Mouse (Mus musculus) midbrain, embryonic 15.5 days (tissue): ENCODE measurements at regions not wholly inside any gene's neighbourhood (a gene's known extent, or its start where the extent isn't known, plus 50 kb on each side); places are given as distances from the start of the nearest gene placed in this dataset.
A peak's percentile ranks its signal among the peaks of the same experiment; 100 is the strongest.

Experiments used
- ATAC-seq: fragments of 200-750 bp; cut with Nextera tagmentation; replicated peaks from 2 replicates; pipeline ENCODE4 v1.8.0; 2017; ENCODE audit warnings: moderate TSS enrichment
- H3K27ac ChIP-seq: fragments of 300-500 bp; sonication (generic); 2 replicates; pipeline ENCODE4 v1.5.1; 2015; ENCODE audit warnings: mild to moderate bottlenecking, inconsistent platforms
- H3K27me3 ChIP-seq: fragments of 300-500 bp; sonication (generic); replicated peaks from 2 replicates; pipeline ENCODE4 v1.6.1; 2015; ENCODE audit warnings: inconsistent platforms
- H3K36me3 ChIP-seq: fragments of 300-500 bp; sonication (generic); replicated peaks from 2 replicates; pipeline ENCODE4 v1.6.1; 2015; ENCODE audit warnings: inconsistent platforms
- H3K4me1 ChIP-seq: fragments of 300-500 bp; sonication (generic); 2 replicates; pipeline ENCODE4 v1.6.1; 2015; ENCODE audit warnings: inconsistent platforms
- H3K4me2 ChIP-seq: fragments of 300-500 bp; sonication (generic); 2 replicates; pipeline ENCODE4 v1.6.1; 2015; ENCODE audit warnings: inconsistent platforms, mild to moderate bottlenecking, moderate library complexity
- H3K4me3 ChIP-seq: fragments of 300-500 bp; sonication (generic); 2 replicates; pipeline ENCODE4 v1.5.1; 2015; ENCODE audit warnings: mild to moderate bottlenecking, inconsistent platforms
- H3K9ac ChIP-seq: fragments of 300-500 bp; sonication (generic); 2 replicates; pipeline ENCODE4 v1.6.1; 2015; ENCODE audit warnings: mild to moderate bottlenecking, inconsistent platforms
- H3K9me3 ChIP-seq: fragments of 300-500 bp; sonication (generic); 2 replicates; pipeline ENCODE4 v1.6.1; 2016; ENCODE audit warnings: inconsistent platforms
- WGBS: fragments of 180-500 bp; shearing (Covaris S2); methylation state at CpG from one replicate; pipeline ENCODE4 v1.1.7; 2015; ENCODE audit warnings: mixed read lengths; 5-methylcytosine and 5-hydroxymethylcytosine counted together

- Histone ChIP-seq H3K4me1 (peaks cover 8% of the 10 kb centered on the region), H3K9me3 (no peaks in the 10 kb centered on the region), H3K36me3 (no peaks in the 10 kb centered on the region), H3K4me2 (no peak overlapping the region), H3K27me3 (no peaks in the 10 kb centered on the region), H3K4me3 (no peak overlapping the region), H3K27ac (no peak overlapping the region), H3K9ac (no peak overlapping the region)
- no peak for ATAC-seq
- WGBS: 88% methylated on average over 9 of the region's 9 CpGs
These were observed 52.2 kb downstream of the Rhob start for GRCm38 (mm10) chr12:8447612-8448011.

DNA sequence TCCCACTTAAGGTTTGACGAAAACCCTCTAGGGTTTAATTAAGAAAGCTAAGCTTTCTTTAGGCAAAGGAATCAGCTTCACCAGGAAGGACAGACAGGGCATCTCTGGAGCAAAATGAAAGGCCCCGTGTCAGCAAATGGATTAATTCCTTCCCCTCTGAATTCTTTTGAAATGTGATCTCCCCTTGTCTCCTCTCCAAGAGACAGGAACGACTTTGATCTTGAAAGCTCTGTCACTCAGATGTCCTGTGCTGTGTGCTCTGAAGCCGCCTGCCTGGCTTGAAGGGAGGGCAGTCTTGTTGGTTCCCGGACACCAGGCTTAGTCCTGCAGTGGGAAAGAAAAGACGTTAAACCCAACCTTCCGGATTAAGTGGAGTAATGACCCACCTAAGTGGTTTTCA is 52.8 kb downstream of the Rhob start:
- H3K4me1 ChIP-seq: peaks cover 8% of the 10 kb centered on the region
- H3K27ac ChIP-seq: no peak overlapping the region
- H3K9ac ChIP-seq: no peak overlapping the region
- H3K4me2 ChIP-seq: no peak overlapping the region
- no peaks in the 10 kb centered on the region for H3K36me3 ChIP-seq
- H3K9me3 ChIP-seq: no peaks in the 10 kb centered on the region
- H3K27me3 ChIP-seq: no peaks in the 10 kb centered on the region
- H3K4me3 ChIP-seq: no peak overlapping the region
- ATAC-seq: 0 out of 2 replicates have a peak, but pooled peaks have one; percentile 22
- WGBS: 4% methylated on average over 7 of the region's 7 CpGs

DNA sequence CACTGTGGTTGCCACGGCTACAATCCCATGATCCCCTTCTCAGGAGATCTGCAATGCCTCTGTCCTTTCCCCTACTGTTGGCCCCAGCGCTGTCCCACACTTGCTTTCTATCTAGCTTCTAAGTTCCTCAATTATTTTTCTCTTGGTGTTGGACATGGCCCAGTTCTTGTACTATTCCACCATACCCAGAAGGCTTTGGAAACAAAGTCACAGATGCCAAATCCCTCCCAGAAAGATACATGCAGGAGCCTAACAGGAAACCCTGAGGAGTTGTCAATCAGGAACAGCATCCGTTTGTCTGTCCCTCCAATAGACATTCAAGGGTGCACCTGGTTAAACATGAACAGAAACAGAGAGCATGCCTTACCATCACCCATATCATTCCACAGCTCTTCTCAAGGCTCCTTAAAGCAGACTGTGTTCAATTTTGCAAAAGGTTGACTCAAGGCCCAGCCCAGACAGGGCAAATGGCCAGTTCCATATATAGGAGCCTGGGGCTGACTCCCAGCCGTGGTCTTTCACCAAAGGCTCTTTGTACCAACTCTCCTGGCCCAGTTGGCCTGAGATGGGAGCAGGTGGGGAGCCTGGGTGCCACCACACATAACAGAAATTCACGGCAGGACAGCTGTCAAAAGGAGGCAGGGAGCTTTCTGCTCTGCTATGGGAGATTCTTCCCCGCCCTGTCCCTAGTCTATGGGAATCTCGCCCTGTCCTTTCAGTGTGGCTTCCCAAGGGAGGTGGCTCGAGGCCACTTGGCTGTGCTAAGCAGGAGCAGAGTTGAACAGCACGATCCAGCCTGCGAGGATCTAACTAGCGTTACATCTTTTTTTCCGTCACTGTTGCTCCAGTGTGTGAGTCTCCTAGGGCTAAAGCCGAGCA is 54.6 kb downstream of the Rhob start:
- Histone ChIP-seq H3K9ac (no peak overlapping the region), H3K36me3 (no peaks in the 10 kb centered on the region), H3K4me1 (peaks cover 4% of the 10 kb centered on the region; the same call in 1 of the 2 replicates), H3K4me2 (no peak overlapping the region), H3K4me3 (no peak overlapping the region), H3K9me3 (no peaks in the 10 kb centered on the region), H3K27ac (no peak overlapping the region), H3K27me3 (no peaks in the 10 kb centered on the region)
- 71% methylated on average over 13 of the region's 13 CpGs for WGBS
- no peak for ATAC-seq

- Histone ChIP-seq H3K27me3 (no peaks in the 10 kb centered on the region), H3K4me3 (no peak overlapping the region), H3K9me3 (no peaks in the 10 kb centered on the region), H3K9ac (no peak overlapping the region), H3K4me2 (no peak overlapping the region), H3K36me3 (no peaks in the 10 kb centered on the region), H3K4me1 (peaks cover 4% of the 10 kb centered on the region; the same call in 1 of the 2 replicates), H3K27ac (no peak overlapping the region)
- WGBS: 80% methylated on average over 4 of the region's 4 CpGs
- no peak for ATAC-seq
These were observed 55.8 kb downstream of the Rhob start for GRCm38 (mm10) chr12:8443917-8444453.

DNA sequence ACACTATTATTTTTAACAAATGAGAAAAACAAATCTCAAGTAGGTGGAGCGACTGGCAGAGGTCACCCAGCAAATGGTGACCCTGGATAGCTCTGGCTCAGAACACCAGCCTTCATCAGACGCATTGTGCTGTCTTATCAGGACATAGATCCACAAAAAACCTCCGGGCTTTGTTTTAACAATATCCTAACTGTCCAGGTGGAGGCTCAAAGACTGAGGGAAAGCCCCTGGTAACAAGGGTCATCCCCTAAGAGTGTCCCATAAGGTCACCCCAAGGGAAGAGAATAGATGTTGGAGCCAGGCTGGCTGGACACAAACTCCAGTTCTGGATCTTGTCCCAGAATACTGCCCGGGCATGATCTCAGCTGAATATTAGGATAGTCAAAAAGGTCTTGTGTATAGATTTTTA is 56.6 kb downstream of the Rhob start:
- Histone ChIP-seq H3K9ac (no peak overlapping the region), H3K9me3 (no peaks in the 10 kb centered on the region), H3K4me3 (no peak overlapping the region), H3K36me3 (no peaks in the 10 kb centered on the region), H3K27me3 (no peaks in the 10 kb centered on the region), H3K4me1 (peaks cover 4% of the 10 kb centered on the region; the same call in 1 of the 2 replicates), H3K27ac (no peak overlapping the region), H3K4me2 (no peak overlapping the region)
- no peak for ATAC-seq
- 85% methylated on average over 4 of the region's 4 CpGs for WGBS

GRCm38 (mm10) chr12:8441275-8441674 is 58.5 kb downstream of the Rhob start:
- 0 out of 2 replicates have a peak, but pooled peaks cover 5% of the 10 kb centered on the region for H3K4me1 ChIP-seq
- no peaks in the 10 kb centered on the region for H3K27me3 ChIP-seq
- no peak overlapping the region for H3K4me3 ChIP-seq
- H3K27ac ChIP-seq: no peak overlapping the region
- WGBS: 94% methylated on average over 4 of the region's 4 CpGs
- no peak overlapping the region for H3K9ac ChIP-seq
- ATAC-seq: no peak
- no peak overlapping the region for H3K4me2 ChIP-seq
- H3K9me3 ChIP-seq: no peaks in the 10 kb centered on the region
- H3K36me3 ChIP-seq: no peaks in the 10 kb centered on the region

GRCm38 (mm10) chr12:8440373-8440772 is 59.4 kb downstream of the Rhob start:
- no peaks in the 10 kb centered on the region for H3K9me3 ChIP-seq
- no peak overlapping the region for H3K9ac ChIP-seq
- H3K4me2 ChIP-seq: no peak overlapping the region
- no peak for ATAC-seq
- H3K36me3 ChIP-seq: no peaks in the 10 kb centered on the region
- H3K27ac ChIP-seq: no peak overlapping the region
- H3K4me1 ChIP-seq: 0 out of 2 replicates have a peak, but pooled peaks cover 5% of the 10 kb centered on the region
- 84% methylated on average over 3 of the region's 3 CpGs for WGBS
- no peak overlapping the region for H3K4me3 ChIP-seq
- H3K27me3 ChIP-seq: no peaks in the 10 kb centered on the region

DNA sequence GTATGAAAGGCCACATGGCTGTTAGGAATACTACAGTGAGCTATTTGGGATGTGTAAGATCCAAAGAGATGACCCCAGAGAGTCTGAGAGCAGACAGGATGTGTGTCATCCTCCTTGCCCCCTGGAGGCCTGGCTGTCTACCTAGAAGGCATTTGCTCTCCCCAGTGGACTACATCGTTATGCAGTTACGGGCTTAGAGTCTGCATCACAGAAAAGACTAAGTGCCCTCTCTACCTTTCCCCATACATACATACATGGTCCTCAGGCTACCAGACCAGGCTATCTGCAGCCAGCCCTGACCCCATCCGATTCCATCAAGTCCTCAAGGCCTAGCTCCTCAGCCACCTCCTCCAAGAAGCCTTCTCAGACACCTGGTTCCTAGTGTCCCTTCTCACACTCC is 59.9 kb downstream of the Rhob start:
- H3K36me3 ChIP-seq: no peaks in the 10 kb centered on the region
- H3K27ac ChIP-seq: no peak overlapping the region
- H3K27me3 ChIP-seq: no peaks in the 10 kb centered on the region
- no peak overlapping the region for H3K4me2 ChIP-seq
- H3K4me3 ChIP-seq: no peak overlapping the region
- H3K4me1 ChIP-seq: 0 out of 2 replicates have a peak, but pooled peaks cover 5% of the 10 kb centered on the region
- no peak overlapping the region for H3K9ac ChIP-seq
- no peak for ATAC-seq
- 78% methylated on average over 3 of the region's 3 CpGs for WGBS
- no peaks in the 10 kb centered on the region for H3K9me3 ChIP-seq

DNA sequence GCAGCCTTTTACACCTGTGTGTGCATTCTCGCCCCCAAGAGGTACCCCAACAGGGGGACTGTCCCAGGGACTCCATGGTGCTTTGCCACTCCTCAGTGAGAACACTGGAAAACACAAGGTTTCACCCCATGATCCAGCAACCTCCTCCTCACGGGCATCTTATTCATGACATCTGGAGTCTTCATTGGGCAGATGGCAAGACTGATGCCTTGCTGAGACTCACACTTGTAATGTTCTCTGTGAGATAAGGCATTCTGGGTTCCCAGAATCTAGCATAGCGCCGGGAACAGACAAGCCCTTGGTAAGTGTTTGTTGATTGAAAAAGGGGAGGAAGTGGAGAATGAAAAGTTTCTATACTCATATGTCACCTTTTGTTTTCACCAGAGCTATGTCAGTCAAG is 60.3 kb downstream of the Rhob start:
- no peaks in the 10 kb centered on the region for H3K36me3 ChIP-seq
- no peaks in the 10 kb centered on the region for H3K9me3 ChIP-seq
- no peak overlapping the region for H3K4me2 ChIP-seq
- no peak for ATAC-seq
- H3K27ac ChIP-seq: no peak overlapping the region
- H3K4me3 ChIP-seq: no peak overlapping the region
- 0 out of 2 replicates have a peak, but pooled peaks cover 5% of the 10 kb centered on the region for H3K4me1 ChIP-seq
- 79% methylated on average over 4 of the region's 4 CpGs for WGBS
- no peaks in the 10 kb centered on the region for H3K27me3 ChIP-seq
- no peak overlapping the region for H3K9ac ChIP-seq

- Histone ChIP-seq H3K9me3 (no peaks in the 10 kb centered on the region), H3K4me2 (no peak overlapping the region), H3K4me1 (0 out of 2 replicates have a peak, but pooled peaks cover 10% of the 10 kb centered on the region), H3K36me3 (no peaks in the 10 kb centered on the region), H3K27me3 (no peaks in the 10 kb centered on the region), H3K4me3 (no peak overlapping the region), H3K9ac (no peak overlapping the region), H3K27ac (no peak overlapping the region)
- ATAC-seq: no peak
- WGBS: 81% methylated on average over 4 of the region's 4 CpGs
These were observed 61.2 kb downstream of the Rhob start for GRCm38 (mm10) chr12:8438638-8439037.

DNA sequence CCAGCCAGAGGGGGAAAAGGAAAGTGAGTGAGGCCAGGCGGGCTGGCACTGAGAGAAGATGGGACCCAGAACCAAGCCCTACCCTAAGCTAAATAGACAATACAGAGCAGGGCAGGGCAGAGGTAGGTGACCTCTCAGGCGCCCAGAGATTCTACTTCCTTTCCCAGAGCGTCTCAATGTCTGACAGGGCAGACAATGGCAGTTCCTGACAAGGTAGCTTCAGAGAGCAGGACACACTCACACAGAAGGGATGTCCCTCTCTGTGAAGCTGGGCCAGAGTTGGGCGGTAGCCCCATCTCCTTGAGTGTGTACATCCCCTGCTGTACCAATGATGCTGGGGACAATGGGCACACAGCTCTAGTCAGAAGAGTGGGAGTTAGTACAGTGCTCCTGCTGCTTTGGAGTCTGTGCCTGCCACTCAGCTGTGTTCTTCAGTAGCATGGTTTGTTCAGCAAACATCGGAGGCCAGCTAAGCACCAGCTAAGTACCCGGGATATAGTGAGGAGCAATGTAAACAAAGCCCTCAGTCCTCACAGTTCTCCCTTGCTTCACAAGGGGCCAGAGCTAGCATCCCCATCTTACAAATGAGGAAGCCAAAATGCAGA is 62.7 kb downstream of the Rhob start:
- no peaks in the 10 kb centered on the region for H3K36me3 ChIP-seq
- H3K27ac ChIP-seq: no peak overlapping the region
- H3K9me3 ChIP-seq: no peaks in the 10 kb centered on the region
- 61% methylated on average over 6 of the region's 6 CpGs for WGBS
- no peaks in the 10 kb centered on the region for H3K27me3 ChIP-seq
- no peak overlapping the region for H3K4me2 ChIP-seq
- peaks cover 15% of the 10 kb centered on the region; the same call in 1 of the 2 replicates for H3K4me1 ChIP-seq
- no peak overlapping the region for H3K9ac ChIP-seq
- H3K4me3 ChIP-seq: no peak overlapping the region
- ATAC-seq: no peak; the same call in 1 of the 2 replicates

DNA sequence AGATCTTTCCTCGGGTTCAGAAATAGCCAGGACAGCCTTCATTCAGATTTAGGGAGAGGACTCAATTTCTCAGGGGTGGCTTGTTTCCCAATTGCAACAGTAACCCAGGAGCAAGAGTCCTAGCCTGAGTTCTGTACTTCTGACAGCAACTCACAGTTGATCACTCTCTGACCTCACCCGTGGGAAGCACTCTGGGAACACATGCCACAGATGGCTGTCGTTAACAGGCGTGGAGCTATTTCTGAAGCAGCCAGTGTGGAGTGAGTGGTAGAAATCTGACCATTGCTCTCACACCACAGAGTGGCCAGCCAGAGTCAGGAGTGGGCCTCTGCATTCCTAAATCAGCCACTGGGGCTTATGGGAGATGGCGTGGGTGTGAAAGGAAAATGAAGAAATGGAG is 63.3 kb downstream of the Rhob start:
- H3K36me3 ChIP-seq: no peaks in the 10 kb centered on the region
- H3K4me2 ChIP-seq: no peak overlapping the region
- H3K9me3 ChIP-seq: no peaks in the 10 kb centered on the region
- H3K27me3 ChIP-seq: no peaks in the 10 kb centered on the region
- no peak overlapping the region for H3K9ac ChIP-seq
- no peak overlapping the region for H3K27ac ChIP-seq
- H3K4me1 ChIP-seq: peaks cover 18% of the 10 kb centered on the region; the same call in 1 of the 2 replicates
- WGBS: 73% methylated on average over 5 of the region's 5 CpGs
- H3K4me3 ChIP-seq: no peak overlapping the region
- ATAC-seq: no peak
